Mouse (Mus musculus) thymus, adult 2 months (tissue): Measurements from ENCODE around the gene Hoxa9.

Experiments
- CTCF ChIP-seq: fragments of 200-500 bp; IDR thresholded peaks from 2 replicates; pipeline ENCODE4 v1.5.1; 2012; ENCODE audit warnings: mild to moderate bottlenecking, control low read depth, low read length, moderate library complexity, borderline replicate concordance; ENCODE audit not compliant: control insufficient read depth, poor library complexity, insufficient read depth; ENCODE audit errors: extremely low read depth
- POLR2A ChIP-seq: fragments of 200-500 bp; IDR thresholded peaks from 2 replicates; pipeline ENCODE4 v1.6.1; 2012; ENCODE audit warnings: mild to moderate bottlenecking, low read length, control low read depth, moderate library complexity; ENCODE audit not compliant: control insufficient read depth, poor library complexity, insufficient read depth; ENCODE audit errors: extremely low read depth

DNA sequence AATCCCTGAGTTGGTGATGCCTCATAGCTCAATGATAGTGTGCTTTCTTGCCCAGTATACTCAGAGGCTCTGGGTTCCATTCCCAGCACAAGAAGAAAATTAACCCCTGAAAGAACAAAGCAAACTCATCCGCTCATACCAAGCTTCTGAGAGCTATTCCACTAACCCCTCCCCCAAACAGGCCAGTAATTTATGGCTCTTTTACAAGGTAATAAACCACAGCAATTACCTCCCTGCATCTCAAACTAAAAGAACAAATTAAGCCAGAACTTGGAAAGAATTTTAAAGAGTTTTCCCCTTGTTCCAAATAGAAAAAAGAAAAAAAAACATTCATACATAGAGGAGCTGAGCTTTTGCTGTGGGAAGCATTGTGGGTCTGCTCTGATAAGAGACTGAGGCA is 48.1 kb downstream of the Hoxa9 start:
- TF ChIP-seq CTCF (no peak), POLR2A (no peak)
